Mouse (Mus musculus) neural tube, embryonic 11.5 days (tissue): ENCODE results near the gene a. TPM values are rescaled to one million over a fixed set of nuclear protein-coding genes. Genes with fewer than 3 reads are reported as not detected.

Experiments used
- ATAC-seq: fragments of 200-750 bp; cut with Nextera tagmentation; 2 replicates; pipeline ENCODE4 v1.8.0; 2017; ENCODE audit warnings: moderate number of reproducible peaks, mild to moderate bottlenecking, moderate TSS enrichment, moderate library complexity; ENCODE audit not compliant: insufficient read depth, low FRiP score, low TSS enrichment
- DNase-seq: peaks from one replicate; pipeline ENCODE4 v3.0.0-alpha.2; 2015; ENCODE audit warnings: low spot score
- H3K27ac ChIP-seq: fragments of 300-500 bp; sonication (generic); 2 replicates; pipeline ENCODE4 v1.5.1; 2014; ENCODE audit warnings: low read depth, mild to moderate bottlenecking, low read length
- H3K27me3 ChIP-seq: fragments of 300-500 bp; sonication (generic); 2 replicates; pipeline ENCODE4 v1.6.1; 2014; ENCODE audit warnings: mild to moderate bottlenecking, low read length, mixed read lengths; ENCODE audit not compliant: control insufficient read depth, insufficient read depth
- H3K36me3 ChIP-seq: fragments of 300-500 bp; sonication (generic); 2 replicates; pipeline ENCODE4 v1.6.1; 2014; ENCODE audit warnings: mild to moderate bottlenecking, low read length, moderate library complexity, mixed read lengths; ENCODE audit not compliant: control insufficient read depth, insufficient read depth
- H3K4me1 ChIP-seq: fragments of 300-500 bp; sonication (generic); 2 replicates; pipeline ENCODE4 v1.6.1; 2014; ENCODE audit warnings: low read length, mixed read lengths; ENCODE audit not compliant: control insufficient read depth, insufficient read depth
- H3K4me2 ChIP-seq: fragments of 300-500 bp; sonication (generic); 2 replicates; pipeline ENCODE4 v1.6.1; 2014; ENCODE audit warnings: low read depth, mild to moderate bottlenecking, moderate library complexity
- H3K4me3 ChIP-seq: fragments of 300-500 bp; sonication (generic); 2 replicates; pipeline ENCODE4 v1.5.1; 2014; ENCODE audit warnings: low read depth, low read length
- H3K9ac ChIP-seq: fragments of 300-500 bp; sonication (generic); 2 replicates; pipeline ENCODE4 v1.6.1; 2014; ENCODE audit warnings: mild to moderate bottlenecking, low read length
- H3K9me3 ChIP-seq: fragments of 300-500 bp; sonication (generic); 2 replicates; pipeline ENCODE4 v1.6.1; 2016; ENCODE audit warnings: low read length; ENCODE audit not compliant: control insufficient read depth
- WGBS: fragments of 180-500 bp; shearing (Covaris S2); extraction: QIAGEN DNeasy Blood & Tissue Kit; methylation state at CpG from one replicate; pipeline ENCODE4 v1.1.7; 2014; 5-methylcytosine and 5-hydroxymethylcytosine counted together
- polyA plus RNA-seq: library from polyadenylated mRNA; unstranded; fragments of >200 nt; fragmentation: Nextera tagmentation; extraction: Ambion mirVana; gene quantifications from 2 replicates; pipeline ENCODE4 v1.2.1, GENCODE M21; 2014

The a gene
- polyA plus RNA-seq, 1 experiment from 2014 or later: 1.2 TPM

- DNase-seq: no peak
- Histone ChIP-seq H3K27ac (no peak overlapping the region), H3K4me2 (no peak overlapping the region), H3K4me1 (no peaks in the 10 kb centered on the region), H3K9me3 (no peaks in the 10 kb centered on the region), H3K9ac (no peak overlapping the region), H3K4me3 (no peak overlapping the region), H3K27me3 (no peaks in the 10 kb centered on the region), H3K36me3 (no peaks in the 10 kb centered on the region)
- 71% methylated on average over 9 of the region's 9 CpGs for WGBS
- ATAC-seq: no peak
Measured at GRCm38 (mm10) chr2:155098720-155099380, 307.6 kb downstream of the a start.

- no peak overlapping the region for H3K4me2 ChIP-seq
- no peak overlapping the region for H3K4me3 ChIP-seq
- H3K9me3 ChIP-seq: no peaks in the 10 kb centered on the region
- H3K27ac ChIP-seq: no peak overlapping the region
- H3K27me3 ChIP-seq: no peaks in the 10 kb centered on the region
- ATAC-seq (no peak), DNase-seq (no peak)
- no peaks in the 10 kb centered on the region for H3K36me3 ChIP-seq
- 50% methylated on average over 7 of the region's 7 CpGs for WGBS
- no peak overlapping the region for H3K9ac ChIP-seq
- no peaks in the 10 kb centered on the region for H3K4me1 ChIP-seq
Measured at GRCm38 (mm10) chr2:155099421-155099820, 308.2 kb downstream of the a start.

GRCm38 (mm10) chr2:155099994-155100795 is 309.0 kb downstream of the a start:
- ATAC-seq (no peak), DNase-seq (no peak)
- Histone ChIP-seq H3K36me3 (no peaks in the 10 kb centered on the region), H3K4me1 (no peaks in the 10 kb centered on the region), H3K27ac (no peak overlapping the region), H3K27me3 (no peaks in the 10 kb centered on the region), H3K4me2 (no peak overlapping the region), H3K9me3 (no peaks in the 10 kb centered on the region), H3K4me3 (no peak overlapping the region), H3K9ac (no peak overlapping the region)
- WGBS: 75% methylated on average over 14 of the region's 14 CpGs

Other genes with a start within 250 kb of the a start
- 1.5 and 2.6 TPM in 2 replicates for gene 1700003F12Rik, start 244.3 kb upstream of the a start, polyA plus RNA-seq
- gene Actl10, start 239.6 kb upstream of the a start, polyA plus RNA-seq: 0.20 and 0.42 TPM in 2 replicates
- gene Necab3, start 232.5 kb upstream of the a start, polyA plus RNA-seq: 9.2 and 10.4 TPM in 2 replicates
- gene E2f1, start 221.5 kb upstream of the a start, polyA plus RNA-seq: 13.1 and 13.9 TPM in 2 replicates
- gene Pxmp4, start 187.7 kb upstream of the a start, polyA plus RNA-seq: 14.5 and 15.1 TPM in 2 replicates
- 0.87 and 1.5 TPM in 2 replicates for gene Zfp341, start 178.1 kb upstream of the a start, polyA plus RNA-seq
- not detected in 2 replicates for gene 4930519P11Rik, start 178.0 kb upstream of the a start, polyA plus RNA-seq
- gene Chmp4b, start 139.7 kb upstream of the a start, polyA plus RNA-seq: 10.5 and 12.0 TPM in 2 replicates
- gene Gm14214, start 21.4 kb upstream of the a start, polyA plus RNA-seq: not detected in 2 replicates
- gene Raly, start 306 bp upstream of the a start, polyA plus RNA-seq: 59.4 and 74.7 TPM in 2 replicates
- 122 and 131 TPM in 2 replicates for gene Eif2s2, start 101.5 kb downstream of the a start, polyA plus RNA-seq
- gene Gm14226, start 226.9 kb downstream of the a start, polyA plus RNA-seq: 1.1 and 1.5 TPM in 2 replicates